Mouse (Mus musculus) induced T-regulatory cell, adult 2 months (primary cell): Measurements from ENCODE around the gene Slc9a1.

Experiments
- DNase-seq: peaks from one replicate; pipeline ENCODE4 v3.0.0-alpha.2; 2012; ENCODE audit warnings: low read depth

Slc9a1 gene

DNA sequence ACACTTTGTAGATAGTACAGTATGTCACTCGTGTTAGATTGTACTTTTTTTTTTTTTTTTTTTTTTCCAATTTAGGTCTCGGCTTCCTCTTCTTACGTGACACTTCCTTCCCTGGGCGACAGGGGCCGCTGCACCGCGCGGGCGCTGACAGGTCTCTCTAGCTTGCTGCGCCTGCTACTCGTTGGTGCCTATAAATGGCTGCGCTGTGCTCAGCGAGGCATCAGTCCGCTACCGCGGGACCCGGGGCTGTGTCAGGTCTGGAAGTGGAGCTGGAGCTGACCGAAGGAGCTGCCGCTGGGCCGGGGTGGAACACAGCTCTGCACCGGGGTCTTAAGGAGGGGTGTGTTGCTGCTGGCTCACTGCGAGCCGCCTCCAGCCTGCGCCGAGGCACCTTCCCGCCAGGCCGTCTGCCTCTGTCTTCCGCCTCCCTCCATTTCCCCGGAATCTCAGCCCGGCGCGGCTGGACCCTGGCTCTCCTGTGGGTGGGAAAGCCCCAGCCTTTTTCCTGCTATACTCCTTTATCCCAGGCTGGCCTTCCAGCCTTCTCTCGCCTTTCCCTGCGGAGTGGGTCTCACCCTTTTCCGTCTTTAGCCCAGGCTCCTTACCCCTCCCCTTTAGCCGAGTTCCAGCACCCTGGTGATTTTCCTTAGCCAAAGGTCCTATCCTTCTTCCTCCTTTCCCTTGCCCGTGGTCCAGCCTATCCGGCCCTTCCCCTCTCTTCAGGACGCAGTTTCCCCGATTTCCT, at the start of gene Slc9a1:
TSS of gene Slc9a1 (plus strand) at position 154 of the 745 bp plus-strand sequence.
- DNase-seq: peak; percentile 95

DNA sequence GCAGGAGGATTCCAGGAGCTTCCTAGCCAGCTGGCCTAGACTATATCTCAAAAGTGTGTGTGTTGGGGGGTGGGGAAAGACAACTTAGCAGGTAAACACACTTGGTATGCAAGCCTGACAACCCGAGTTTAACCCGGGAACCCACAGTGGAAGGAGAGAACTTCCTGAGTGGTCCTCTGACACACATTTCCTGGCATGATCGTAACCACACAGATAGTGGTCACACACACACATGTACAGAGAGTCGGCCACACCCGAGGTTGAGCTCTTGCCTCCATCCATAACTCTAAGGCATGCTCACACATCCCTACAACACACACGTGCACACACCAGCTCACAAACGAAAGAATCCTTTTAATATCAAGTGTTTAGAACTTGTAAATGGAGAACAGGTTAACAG, 41.4 kb upstream of the Slc9a1 start:
- no peak for DNase-seq

DNA sequence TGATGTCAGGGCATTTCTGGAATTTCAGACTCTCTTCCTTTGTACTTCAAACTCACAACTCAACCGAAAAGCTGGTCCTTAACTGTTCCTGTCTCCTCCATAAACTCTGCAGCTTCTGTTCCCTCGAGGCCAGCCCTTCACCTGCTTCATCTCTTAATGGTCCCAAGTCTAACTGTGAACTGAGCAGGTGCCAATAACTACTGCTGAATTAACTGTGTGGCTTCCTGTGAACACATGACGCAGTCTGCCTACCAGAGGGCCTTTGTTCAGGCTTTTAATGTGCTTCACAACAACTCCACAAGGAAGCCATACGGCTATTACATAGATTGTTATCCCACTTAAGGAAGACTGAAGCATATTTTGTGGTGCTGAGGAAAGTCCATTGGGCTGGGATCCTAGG, 39.2 kb upstream of the Slc9a1 start:
- no peak for DNase-seq

DNA sequence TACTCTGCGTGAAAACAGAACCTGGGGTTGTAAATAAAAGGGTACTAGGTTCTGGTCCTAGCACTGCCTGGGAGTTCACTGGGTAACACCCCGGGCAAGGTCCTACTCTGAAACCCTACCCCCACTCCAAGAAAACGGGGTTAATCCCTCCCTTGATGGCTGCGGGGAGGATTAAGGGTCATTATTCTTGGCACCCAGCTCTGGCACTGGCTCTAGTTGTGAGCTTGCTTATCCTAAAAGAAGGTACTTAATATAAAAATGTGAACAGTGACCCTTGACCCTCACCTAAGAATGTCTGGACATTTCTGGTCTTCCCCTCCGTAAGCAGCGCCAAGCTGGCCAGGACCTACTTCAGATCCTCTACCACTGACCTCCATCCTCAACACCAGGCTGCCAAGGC, 36.2 kb upstream of the Slc9a1 start:
- DNase-seq: no peak

DNA sequence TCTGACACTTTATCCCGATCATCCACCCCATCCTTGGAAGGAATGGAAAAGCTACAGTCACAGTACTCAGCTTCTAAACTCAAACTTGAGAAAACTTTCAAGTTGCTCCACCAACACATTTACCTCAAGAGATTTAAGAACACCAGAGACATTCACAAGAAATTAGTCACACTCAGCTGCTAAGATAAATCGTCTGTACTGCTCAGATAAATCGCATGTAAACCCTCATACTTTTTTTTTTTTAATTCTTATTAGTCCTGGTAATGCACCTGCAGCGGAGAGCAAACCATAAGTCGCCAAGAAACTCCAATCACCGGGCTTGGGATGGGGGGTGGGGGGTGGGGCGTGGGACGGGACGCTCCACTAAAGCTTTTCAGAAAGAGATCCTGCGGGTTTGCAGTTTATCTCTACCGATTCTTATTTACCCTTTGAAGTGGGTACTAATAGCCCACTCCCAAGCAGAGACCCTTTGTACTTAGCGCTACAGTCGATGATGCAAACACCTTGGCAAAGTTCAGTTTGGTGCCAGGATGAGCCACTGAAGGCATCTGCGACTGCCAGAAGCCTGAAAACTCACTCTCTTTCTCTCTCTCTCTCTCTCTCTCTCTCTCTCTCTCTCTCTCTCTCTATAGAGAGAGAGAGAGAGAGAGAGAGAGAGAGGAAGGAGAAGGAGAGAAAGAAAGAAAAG, 31.5 kb upstream of the Slc9a1 start:
- DNase-seq: peak; percentile 52

DNA sequence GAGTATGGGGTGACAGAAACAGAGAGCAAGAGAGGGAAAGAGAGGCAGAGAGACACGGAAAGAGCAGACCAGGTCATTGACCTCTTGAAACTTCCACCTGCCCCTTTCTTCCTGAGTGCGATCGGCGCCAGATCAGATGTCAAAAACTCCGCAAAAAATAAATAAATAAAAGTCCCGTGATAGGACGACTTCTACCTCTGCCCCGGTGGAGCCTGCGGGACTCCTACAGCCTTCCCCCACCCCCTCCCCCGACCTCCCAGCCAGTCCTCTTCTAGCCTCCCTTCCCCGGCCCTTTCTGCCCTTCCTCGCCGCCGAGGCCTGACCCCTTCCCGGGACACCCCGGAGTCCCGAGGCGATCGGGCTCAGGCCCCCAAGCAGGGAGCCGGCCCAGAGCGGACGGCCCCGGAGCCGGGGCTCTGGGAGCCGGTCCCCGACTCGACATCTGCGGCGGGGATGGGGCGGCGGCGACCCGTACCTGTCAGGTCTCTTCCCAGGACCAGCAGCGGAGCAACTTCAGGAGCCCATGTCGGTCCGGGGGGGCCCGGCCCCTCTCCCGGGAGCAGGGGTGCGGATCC, 30.9 kb upstream of the Slc9a1 start:
- no peak for DNase-seq

DNA sequence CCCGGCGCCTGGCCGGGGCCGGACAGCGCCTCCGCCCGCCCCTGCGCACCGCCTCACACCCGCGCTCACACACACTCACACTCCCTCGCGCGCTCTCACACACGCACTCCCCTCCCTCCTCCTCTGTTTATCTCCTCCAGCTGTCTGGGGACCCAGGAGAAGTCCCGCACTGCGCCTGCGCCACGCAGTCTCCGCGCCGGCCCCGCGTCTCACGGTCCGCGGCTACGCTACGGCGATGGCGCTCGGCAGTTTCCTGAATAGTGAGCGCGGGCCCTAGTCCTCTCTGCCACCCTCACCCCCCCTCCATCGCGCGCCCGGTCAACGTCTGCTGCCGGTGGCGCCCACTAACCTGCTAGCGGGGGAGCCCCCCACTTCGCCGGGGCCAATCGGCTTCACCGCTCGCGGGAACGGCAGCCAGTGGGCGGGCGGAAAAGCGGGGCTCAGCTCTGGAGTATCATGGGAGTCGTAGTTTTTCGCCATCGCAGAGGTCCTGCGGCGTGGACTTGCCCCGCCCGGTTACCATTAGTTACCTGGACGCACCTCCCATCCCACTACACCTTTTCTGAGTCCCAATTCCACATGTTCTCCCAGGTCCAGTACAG, 30.3 kb upstream of the Slc9a1 start:
- peak; percentile 91 for DNase-seq

DNA sequence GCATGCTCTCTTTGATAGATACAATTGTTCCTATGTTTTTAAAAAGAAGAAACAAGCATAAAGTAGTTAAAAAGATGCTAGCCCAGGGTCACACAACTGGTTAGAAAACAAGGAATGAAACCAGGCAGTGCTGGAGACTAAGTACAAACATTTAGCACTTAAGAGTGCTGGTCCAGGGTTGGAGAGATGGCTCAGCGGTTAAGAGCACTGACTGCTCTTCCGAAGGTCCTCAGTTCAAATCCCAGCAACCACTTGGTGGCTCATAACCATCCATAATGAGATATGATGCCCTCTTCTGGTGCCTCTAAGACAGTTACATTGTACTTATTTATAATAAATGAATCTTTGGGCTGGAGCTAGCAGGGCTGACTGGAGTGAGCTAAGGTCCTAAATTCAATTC, 29.3 kb upstream of the Slc9a1 start:
- DNase-seq: no peak

DNA sequence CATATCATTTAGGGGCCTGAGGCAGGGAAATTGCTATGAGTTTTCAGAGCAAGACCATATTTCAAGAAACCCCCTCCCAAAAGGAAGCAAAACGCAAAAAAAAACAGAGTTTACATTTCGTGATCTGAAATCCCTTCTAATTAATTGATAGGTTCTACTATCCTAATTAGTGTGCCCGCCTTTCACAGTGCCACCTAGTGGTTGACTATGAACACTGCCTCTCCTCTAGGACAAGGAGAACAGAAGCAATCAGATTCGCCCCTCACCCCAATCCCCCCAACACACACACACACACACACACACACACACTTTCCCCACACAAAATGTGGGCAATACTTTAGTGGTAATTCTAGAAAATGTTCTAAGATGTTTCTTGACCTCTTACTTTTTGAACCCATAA, 25.4 kb upstream of the Slc9a1 start:
- DNase-seq: peak; percentile 78

DNA sequence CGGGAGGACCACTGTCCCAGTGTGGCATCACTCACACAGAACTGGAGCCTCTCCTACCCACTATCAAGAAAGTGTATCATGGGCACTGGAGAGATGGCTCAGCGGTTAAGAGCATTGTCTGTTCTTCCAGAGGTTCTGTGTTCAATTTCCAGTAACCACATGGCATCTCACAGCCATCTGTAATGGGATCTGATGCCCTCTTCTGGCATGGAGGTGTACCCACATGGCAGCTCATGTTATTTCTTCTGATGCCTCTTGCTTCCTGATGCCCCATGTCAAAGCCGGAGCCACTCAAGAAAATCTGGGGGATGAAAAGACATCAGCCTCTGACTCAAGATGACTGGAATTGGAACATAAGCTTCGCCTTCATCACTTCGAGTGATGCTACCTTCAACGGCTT, 23.8 kb upstream of the Slc9a1 start:
- DNase-seq: peak; percentile 48

DNA sequence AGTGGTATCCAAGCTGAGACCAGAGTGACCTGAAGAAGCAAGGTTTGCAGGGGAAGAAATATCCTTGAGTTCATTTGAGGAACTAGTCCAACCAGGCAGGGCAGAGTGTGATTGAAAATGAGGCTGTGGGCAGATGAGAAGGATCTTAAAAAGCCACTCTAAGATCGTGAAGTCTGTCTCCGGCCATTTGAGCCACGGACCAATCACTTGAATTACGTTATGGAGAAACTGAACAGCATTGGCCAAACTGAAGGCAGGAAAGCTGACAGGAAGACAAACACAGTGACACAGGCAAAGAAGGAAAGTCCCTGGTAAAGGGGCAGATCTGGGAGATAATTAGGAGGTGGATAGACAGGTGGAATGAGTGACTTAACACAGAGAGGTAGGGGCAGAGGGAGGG, 22.9 kb upstream of the Slc9a1 start:
- no peak for DNase-seq

DNA sequence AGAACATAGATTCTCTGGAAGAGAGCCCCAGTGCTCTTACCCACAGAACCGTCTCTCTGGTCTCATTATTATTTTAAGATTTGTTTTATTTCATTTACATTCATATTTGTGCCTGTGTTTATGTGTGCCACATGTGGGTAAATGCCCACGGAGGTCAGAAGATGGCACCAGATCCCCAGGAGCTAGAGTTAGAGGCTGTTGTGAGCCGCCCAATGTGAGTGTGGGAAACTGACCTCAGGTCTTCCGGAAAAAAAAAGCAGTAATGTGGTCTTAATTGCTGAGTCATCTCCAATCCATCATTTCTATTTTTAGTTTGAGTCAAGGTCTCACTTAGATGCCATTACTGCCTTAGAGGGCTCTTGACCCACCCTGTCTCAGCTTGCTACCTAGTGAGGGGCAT, 21.9 kb upstream of the Slc9a1 start:
- DNase-seq: peak; percentile 42

DNA sequence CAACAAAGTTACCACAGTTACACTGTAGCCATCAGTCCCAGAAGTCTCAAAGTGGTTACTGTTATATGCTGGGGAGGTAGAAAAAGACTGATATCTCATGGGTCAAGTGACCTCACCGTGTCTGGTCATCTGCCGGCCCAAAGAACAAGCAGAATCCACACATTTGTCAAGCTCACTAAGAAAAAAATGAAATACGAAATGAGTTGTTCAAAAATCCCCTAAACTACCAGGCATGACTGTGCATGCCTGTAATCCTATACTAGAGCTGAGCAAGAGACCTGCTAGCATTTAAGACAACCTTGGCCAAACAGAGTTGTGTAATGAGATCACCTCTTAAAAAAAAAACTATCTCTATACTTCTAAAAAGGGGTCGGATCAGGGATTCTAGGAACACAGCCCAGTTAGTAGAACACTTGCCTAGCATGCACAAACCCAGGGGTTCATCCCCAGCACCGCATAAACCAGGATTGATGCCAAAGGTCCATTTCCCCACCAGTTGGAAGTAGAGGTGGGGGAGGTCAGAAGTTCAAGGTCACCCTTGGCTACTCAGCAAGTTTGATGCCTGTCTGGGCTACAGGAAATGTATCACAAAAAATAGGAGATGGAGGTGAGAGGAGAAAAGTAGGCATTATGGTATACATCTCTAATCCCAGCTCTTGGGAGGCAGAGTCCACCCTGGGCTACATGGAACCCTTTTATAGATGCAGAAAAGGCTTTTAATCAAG, 21.3 kb upstream of the Slc9a1 start:
- no peak for DNase-seq

DNA sequence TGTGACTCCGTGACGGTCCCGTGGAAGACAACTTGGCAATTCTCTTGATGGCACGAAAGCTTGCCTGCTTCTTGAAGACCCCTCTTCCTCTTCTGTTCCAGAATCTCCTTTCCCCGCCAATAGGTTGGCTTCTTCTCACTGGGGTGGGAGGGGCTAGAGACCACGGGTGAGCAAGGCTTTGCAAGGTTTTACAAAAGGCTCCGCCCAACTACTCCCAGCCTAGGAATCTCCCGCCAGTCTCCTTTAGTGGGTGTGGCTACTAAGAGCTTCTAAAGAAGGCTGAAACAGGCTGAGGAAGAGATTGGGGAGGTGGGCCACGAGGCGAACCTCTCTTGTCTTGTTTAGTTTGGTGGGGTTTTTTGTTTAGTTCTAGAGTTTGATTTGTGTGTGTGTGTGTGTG, 16.7 kb upstream of the Slc9a1 start:
- no peak for DNase-seq

DNA sequence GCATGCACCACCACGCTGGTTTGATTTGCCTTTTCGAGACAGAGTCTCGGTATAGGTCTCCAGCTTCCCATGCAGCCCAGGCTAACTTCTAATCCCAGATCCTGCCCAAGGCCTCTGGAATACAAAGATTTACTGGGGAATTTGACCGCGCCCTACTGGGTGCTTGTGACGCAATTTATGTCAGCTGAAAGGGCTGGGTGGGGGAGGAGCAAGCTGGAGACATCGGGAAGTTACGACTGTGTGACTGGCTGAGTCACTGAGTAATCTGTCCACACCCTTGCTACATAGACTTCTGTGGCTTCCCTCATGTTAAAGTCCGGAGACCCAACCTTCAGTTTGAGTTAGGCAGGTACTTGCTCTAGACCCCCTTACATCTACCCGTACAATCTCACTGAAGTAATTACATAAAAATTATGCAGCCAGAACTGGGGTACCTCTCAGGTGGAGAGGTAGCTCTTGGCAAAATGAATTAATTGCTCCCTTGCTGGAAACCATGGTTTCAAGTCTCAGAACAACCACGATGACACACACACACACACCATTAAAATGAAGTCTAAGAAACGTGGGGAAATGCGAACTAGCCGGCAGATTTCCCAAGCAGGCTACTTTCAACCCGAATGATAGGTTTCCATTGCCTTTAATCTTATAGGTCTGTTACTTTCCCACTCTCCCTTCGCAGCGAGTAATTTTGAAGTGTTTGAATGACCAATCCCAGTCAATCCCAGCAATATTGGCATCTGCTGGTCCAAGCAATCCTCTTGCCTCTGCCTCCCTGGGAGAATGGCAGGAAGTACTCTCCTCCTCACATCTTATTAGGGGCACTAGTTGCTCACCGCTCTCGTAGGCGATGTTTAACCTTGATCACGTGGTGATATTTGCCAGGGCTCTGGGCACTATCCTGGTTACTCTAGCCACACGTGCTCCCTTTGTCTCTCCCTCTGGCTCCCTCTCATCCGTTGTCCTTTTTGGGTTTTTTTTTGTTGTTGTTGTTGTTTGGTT, 15.8 kb upstream of the Slc9a1 start, which contains the start of gene Wdtc1:
TSS of gene Wdtc1 (minus strand) at position 115 of the 999 bp plus-strand sequence.
- no peak for DNase-seq

DNA sequence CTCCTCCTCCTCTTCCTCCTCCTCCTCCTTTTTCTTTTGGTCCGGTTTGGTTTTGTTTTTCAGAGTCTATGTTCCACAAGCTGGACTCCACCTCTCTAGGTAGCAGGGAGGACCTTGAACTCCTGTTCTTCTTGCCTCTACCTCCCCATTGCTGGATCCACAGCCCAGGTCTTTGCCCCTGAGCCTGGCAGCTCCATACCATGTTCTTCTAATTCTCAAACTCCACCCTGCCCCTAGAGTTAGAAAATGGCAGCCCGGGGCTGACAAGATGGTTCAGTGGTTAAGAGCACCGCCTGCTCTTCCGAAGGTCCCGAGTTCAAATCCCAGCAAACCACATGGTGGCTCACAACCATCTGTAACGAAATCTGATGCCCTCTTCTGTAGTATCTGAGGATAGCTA, 14.9 kb upstream of the Slc9a1 start:
- no peak for DNase-seq

DNA sequence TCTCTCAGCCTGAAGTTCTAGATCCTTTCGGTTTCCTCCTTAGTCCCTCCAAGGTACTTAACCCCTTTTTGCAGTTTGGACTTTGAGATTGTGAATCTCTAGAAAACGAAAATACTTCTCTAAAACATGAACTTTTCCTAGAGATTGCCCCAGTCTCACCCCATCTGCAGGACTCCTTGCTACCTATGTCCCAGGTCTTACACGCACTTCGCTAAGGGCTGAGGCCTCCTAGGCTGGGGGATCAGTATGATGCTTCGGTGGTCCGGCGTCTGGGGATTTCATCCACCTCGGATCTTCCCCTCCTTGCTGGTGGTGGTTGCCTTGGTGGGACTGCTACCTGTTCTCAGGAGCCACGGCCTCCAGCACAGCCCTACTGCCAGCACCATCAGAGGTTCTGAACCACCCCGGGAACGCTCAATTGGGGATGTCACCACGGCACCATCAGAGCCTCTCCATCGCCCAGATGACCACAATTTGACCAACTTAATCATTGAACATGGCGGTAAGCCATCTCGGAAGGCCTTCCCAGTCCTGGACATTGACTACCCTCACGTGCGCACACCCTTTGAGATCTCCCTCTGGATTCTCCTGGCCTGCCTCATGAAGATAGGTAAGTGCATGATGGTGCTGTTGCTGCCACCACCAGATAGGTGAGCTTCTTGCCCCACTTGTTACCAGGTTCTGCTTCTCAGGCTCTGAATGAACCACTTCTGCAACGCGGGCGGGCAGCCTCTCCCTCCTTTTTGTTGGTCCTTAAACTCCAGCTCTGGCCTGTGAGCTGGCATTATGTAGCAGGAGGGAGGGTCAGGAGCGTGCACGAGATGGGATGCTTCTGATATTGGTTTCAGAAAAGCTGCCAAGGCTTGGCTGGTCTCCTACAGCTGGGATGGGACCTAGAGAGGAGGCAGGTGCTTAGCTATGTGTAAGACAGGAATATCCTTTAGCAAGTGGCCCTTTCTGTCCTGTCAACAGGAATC, 1.1 kb downstream of the Slc9a1 start:
- DNase-seq: peak; percentile 58

DNA sequence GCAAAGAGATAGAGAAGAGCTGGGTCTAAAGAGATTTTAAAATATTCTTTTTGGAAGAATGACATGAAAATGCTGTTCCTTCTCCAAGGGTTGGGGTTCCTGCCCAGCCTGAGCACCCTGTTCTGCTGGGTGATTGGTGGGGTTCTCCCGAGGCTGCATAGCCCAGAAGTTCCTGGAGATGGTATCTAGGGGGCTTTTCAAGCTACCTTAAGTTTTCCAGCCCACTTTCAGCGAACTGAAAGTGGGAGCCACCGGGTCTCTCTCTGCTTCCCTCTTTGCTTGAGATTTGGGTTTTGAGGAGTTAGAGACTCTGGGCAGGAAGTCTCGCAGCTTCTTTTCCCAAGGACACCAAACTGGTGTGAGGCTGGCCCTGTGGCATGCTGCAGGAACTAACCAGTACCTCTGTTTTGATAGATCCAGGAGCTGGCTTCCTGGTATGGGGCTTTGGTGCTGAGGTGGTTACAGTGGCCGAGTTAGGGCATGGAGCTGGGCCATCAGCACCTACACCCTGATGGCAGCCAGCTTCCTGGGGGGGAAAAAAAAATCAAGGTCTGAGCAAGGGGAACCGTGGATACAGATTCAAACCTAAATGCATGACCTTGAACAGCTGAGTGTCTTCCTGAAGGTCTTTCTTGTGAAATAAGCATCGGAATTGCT, 2.2 kb downstream of the Slc9a1 start:
- peak; percentile 25 for DNase-seq

DNA sequence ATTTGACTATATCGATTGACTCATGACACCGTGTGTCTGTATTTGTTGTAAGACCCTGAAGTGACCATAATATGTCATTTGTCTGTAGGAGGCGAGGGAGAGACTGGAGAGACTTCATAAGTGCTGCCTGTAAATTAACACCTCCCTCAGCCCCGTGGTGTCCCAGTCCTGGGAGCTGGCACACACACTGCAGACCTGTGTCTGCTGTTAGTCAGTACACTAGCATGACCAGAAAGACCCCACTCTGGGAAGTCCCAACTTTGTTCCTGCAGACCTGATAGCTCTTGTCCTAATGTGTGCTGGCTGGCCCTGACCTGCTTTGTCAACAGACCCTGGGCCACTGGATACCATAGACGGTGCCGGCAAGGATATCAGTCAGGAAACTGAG, 2.8 kb downstream of the Slc9a1 start:
- no peak for DNase-seq
